Mouse (Mus musculus): ENCODE data around the gene Vapb.

GRCm38 (mm10) chr2:173725819-173726218 is 11.5 kb upstream of the Vapb start:
- TF ChIP-seq EP300 (IDR thresholded peaks at IDR 0.05; ENCODE audit: low read depth) (no peak), CTCF (IDR thresholded peaks at IDR 0.05; ENCODE audit: low read depth) (no peak)

Measured in liver, postnatal 0 days (tissue).